Mouse (Mus musculus): Measurements from ENCODE around the gene Park7.
A peak's percentile ranks its signal among the peaks of the same experiment; 100 is the strongest.
"Not testable (repeated sequence)": the region's sequence is repeated elsewhere in the genome, so short reads cannot be mapped to it uniquely, and the experiment has no call there.

Gene Park7

DNA sequence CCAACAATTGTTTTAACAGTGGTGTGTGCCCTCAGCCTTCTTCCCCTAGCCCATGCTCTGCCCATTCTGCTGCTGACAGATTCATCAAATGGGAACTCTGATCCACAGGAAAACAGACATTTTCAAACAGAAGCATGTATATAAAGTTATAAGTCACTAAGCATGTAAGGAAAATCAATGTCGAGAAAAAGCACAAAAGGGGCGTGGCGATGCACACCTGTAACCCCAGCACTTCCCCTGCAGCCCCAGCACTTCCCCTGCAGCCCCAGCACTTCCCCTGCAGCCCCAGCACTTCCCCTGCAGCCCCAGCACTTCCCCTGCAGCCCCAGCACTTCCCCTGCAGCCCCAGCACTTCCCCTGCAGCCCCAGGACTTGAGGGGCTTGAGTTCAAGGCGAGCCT is 39.8 kb downstream of the Park7 start:
- DNase-seq (ENCODE audit: low read depth) = not testable (repeated sequence)

DNA sequence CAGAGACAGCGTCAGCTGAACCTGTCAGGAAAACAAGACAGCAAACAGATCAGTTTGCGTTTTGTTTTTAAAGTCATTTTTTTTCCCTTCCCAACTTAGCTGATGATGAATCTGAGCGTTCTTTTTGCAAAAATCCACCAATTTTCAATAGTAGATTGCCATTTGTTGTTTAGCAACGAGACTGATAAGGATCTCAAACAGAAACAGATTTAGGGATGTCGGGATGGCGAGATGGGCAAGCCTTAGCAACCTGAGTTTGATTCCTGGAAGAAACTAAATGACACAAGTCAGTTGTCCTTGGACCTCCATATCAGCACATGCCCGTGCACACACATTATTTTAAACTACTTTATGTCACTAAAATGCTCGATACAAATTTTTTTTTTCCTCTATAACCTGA is 41.6 kb downstream of the Park7 start:
- DNase-seq (ENCODE audit: low read depth) = no peak

DNA sequence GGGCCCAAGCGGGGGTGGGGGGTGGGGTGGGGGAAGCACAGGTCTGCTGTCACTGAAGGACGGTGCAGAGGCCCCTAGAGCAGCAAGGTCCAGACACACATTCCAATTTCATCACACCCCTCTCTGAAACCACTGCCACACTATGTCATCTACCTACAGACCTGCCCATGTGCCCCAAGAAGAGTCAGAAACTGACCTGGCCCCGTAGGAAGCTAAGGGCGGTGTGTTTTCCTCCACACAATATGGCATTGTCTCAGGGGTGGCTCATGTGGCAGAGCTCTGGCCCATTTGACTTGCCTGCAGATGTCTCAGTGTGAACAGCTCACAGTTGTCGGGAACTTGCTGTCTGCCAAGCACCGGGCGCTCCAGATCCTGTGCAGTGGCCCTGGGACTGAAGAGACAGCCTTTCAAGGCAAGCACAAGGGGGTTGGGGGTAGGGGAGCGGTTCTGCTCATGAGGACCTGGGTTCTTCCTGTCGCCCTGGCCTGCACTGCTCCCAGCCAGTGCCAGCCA is 42.0 kb downstream of the Park7 start:
- no peak for DNase-seq (ENCODE audit: low read depth)

DNA sequence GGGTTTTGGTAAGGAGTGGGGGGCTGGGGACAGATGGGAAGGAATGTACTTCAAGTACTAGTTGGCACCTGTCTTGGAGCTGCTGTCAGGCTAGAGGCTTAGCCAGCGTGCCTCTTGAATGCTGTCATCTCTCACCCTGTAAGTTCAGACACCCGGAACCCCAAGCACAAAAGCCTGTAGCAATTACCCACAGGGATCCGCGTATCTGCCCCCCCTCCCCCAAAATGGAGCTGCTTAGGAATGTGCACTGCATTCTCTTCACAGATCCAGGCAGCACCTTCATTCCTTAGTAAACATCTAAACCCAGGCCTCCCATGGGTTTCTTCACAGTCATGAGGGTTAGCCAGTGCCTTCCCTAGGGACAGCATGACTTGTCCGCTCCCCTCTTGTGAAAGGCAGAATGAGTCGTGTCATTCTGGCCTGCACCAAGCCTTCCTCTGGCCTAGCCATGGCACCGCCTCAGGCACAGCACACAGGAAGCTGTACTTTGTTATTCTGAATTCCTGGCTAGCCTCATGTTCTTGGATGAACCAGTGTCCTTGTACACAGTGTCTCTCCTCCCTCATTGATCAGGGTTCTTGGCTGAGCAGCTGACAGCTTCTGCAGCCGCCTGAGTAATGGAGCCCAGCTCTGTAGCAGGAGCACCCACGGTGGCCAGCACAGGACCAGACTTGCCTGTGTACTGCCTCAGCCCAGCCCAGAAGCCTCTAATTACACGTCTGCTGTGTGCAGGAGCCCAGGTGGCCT is 42.7 kb downstream of the Park7 start:
- no peak for DNase-seq (ENCODE audit: low read depth)

DNA sequence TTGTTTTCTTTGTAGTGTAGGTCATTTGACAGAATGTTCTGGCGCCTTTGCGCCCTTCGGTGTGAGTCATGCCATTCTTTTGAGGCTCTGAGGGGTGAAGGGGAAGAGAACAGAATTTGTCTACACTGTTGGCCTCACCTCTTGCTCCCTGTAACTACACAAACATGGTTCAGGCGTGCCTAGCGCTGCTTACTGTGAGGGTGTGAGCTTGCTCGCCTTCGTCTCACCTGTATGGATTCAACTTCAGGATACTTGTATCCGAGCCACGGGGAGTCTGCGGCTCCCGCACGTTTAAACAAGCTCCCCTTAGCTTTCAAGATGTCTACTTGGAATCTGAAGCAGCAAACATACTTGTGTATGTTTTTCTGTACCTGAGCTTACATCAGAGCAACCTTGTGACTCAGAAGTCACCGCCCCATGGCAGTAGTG is 43.3 kb downstream of the Park7 start:
- no peak for DNase-seq (ENCODE audit: low read depth)

DNA sequence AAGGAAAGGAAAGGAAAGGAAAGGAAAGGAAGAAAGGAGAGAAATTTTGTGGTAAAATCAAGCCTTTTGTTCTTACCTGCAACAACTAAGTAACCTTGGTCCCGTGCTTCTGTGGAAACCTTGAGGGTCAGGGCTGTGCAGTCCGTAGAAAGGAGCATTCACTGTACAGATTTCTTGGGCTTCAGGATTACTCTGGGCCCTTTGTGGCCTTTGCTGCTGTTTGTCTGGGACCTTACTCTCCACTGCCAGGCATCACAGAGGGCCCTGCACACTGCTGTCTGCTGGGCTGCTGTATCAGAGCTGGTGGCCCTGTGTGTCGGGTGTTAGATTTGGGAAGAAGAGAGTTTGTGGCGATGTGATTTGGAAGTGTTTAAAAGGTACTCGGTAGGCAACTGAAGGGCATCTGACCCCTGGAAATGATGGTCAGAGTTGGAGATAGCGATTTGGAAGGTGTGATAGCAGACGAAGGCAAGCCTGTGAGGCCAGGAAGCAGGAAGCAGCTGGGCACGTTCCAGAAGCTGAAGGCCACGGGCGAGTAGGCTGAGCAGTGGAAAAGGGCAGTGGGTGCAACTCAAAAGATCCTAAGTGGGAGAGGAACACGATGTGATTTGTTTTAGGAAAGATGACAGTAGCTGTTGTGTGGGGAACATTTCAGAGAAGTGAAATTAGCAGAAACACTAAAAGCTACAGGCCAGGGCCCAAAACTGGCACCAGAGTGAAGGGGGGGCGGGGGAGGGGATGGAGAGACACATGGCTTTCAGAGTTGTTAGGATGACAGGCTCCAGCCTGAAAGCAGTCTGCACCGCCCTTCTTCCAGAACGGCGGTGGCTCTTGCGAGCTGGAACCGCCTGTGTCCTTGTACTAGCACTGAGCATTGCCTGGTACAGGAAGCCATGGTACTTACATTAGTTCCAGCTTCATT is 44.7 kb downstream of the Park7 start:
- no peak for DNase-seq (ENCODE audit: low read depth)

DNA sequence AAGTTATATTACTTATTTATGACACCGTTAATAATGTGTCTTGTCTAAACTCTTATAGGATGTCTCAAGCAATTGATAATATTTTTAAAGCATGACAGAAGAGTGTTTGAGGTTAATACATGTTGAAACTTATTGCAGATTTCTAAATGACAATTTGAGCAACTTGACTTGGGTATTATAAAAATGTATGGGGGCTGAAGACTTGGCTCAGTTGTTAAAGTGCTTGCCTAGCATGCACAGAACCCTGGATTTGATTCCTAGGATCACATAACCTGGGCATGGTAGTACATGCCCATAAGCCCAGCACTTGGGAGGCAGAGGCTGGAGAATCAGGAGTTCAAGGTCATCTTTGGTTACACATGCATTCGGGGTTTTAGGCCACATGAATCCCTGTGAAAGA is 45.4 kb downstream of the Park7 start:
- DNase-seq (ENCODE audit: low read depth) = no peak

DNA sequence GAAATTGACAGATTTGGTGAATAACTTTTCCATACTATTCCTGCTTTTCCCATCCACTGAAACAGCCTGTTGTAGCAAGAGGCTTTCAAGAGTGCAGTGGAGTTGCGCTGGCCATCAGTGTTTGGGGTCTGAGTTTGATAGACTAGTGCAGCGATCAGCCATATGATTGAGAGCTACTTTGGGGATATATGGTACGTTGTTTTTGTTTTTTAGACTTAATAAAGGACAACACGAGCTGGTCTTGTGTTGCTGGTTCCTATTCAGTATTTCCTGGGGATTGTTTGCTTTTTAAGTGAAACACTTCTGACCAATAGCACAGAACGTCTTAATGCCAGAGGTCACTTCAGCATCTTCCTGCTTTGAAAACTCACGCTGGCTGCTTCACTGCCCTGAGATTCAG is 46.1 kb downstream of the Park7 start:
- DNase-seq (ENCODE audit: low read depth) = no peak

DNA sequence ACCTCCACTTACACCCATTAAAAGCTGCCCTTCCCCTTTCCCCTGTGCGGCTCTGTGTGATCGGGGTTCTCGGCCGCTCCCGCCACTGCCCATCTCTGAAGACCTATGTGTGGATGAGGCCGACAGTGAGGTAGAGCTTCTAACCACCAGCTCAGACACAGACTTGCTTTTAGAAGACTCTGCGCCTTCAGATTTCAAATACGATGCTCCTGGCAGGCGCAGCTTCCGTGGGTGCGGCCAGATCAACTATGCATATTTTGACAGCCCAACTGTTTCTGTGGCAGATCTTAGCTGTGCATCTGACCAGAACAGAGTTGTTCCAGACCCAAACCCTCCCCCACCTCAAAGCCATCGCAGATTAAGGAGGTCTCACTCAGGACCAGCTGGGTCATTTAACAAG is 47.7 kb downstream of the Park7 start:
- no peak for DNase-seq (ENCODE audit: low read depth)

DNA sequence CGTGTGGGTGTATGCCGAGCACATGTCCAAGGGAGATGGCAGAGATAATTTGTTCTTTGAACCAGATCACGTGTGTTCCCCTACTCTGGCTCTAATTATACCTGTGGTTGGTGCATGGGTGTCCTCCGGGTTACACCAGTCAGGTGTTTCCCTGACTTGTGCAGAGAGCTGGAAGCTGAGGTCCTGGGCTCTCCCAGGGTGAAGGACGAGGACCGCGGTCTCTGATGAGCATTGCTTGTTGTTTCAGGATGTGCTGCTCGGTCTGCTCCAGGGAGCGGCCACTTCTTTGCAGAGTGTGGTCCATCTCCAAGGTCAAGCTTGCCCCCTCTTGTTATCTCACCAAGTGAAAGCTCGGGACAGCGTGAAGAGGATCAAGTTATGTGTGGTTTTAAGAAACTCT is 48.2 kb downstream of the Park7 start:
- DNase-seq (ENCODE audit: low read depth) = no peak

DNA sequence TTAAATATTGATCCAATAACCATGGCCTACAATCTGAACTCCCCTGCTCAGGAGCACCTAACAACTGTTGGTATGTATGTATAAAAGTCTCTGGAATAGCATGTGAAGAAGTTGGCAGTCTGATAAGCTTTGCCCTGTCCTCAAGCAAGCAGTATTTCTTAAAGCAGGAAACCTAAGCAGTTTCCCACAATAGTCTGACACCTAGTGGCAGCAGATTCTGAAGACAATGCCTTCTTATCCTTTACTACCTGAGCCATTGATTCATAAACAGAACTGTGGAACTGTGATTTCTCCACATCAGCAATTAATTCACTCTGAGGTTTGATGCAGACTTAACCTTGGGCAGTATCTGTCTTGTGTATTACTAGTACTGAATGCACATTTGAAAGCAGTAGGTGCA is 48.9 kb downstream of the Park7 start:
- DNase-seq (ENCODE audit: low read depth) = peak; percentile 60

DNA sequence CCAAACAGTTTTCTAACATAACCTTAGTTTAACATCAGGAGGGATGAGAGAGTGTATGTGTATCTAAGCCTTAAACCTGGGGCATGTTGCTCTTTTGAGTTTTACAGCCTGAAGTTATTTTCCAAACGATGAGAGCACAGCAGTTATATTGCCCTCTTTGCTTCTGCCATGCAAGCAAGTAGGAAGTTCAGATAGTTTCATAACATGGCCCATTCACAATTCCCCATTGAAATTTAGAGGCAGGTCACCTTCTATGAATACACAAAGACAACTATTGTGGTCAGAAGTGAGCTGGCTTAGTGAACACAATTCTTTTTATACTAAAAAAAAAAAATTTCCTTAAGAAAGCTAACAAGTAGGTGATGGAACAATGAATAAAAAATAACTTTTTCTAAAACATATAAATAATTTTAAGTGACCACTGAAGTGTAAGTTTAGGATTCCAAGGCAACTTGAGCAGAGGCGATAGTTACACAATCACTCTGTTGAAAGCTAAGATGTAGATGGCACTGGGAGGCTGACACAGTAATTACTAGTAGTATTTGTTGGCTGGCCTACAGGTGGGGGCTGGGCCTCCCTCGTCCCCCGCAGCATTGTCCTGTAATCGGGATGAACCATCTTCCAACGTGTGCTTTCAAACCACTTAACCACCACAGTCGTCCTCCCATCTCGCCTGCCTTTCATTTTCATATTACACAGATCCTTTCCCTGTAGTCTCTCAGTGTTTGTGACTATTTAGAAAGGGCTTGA is 51.4 kb downstream of the Park7 start:
- DNase-seq (ENCODE audit: low read depth) = no peak

DNA sequence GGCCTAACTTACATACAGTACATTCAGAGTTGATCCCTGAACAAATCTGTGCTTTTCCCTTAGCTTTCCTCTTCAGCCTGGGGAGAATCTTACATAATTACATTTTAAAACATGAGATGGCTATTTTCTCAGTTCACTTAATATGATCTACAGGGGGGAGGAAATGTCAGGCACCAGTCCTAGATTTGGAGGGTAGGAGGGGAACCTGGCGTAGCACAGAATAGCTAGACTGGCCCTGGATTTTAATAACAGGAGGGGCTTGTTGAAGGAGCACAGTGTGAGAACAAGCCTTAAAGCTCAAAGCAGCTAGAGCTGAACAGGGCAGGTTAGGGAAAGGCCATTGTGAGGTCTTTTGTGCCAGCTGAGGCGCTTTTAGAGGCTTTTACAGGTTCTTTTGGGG is 53.1 kb downstream of the Park7 start:
- no peak for DNase-seq (ENCODE audit: low read depth)

DNA sequence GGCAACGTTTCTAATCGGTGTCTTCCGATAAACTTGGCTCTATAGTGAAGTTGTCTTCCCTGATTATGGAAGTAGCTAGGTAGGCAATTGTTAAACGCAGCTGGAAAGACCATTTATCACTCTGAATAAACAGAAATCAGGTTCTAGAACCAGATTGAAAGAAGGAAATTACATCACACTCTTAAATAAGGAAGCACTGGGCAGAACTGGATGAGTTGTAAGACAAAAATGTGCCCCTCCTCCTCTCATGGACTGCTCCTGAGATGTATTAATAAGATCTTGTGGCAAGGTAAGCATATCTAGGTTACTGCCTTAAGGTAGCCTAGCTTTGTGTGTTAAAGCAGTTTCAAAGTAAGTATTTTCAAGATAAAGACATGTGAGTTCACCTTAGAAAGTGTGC is 53.7 kb downstream of the Park7 start:
- DNase-seq (ENCODE audit: low read depth) = no peak

DNA sequence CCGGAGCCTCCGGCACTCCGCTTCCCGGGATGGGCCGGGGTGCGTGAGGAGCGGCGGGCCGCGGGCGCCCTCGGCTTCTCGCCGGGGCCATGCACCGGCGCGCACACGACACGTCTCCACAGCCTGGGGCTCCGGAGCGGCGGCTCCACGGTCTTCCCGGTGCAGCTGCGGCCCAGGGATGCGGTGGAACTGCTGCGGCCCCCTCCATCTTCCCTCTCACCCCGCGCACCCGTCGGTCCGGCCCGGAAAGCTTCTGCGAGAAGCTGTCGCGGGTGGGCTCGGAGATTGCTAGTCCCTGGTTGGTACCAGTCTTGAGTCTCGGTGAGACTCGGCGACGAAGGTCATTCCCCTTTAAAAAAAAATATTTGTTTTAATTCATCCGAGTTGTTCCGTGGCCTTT is 58.9 kb downstream of the Park7 start:
- DNase-seq (ENCODE audit: low read depth) = peak; percentile 44

DNA sequence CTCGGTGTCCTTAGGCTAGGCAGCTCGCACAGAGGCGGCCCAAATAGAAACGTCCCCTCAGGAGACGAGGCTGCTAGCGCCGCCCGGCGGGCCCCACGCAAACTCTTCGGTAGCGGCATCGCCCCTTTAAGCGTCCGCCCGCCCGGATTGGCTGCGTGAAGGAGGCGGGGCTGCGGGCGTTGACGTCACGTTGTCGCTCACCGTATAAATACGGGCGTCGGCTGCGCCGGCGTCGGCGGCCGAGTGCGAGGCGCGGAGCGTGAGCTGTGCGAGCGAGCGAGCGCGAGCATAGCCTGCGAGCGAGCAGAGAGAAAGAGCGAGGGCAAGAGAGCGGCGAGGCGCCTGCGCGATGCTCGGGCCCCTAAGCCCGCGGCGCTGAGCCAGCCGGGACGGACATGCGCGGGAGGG is 59.4 kb downstream of the Park7 start:
- peak; percentile 98 for DNase-seq (ENCODE audit: low read depth)

DNA sequence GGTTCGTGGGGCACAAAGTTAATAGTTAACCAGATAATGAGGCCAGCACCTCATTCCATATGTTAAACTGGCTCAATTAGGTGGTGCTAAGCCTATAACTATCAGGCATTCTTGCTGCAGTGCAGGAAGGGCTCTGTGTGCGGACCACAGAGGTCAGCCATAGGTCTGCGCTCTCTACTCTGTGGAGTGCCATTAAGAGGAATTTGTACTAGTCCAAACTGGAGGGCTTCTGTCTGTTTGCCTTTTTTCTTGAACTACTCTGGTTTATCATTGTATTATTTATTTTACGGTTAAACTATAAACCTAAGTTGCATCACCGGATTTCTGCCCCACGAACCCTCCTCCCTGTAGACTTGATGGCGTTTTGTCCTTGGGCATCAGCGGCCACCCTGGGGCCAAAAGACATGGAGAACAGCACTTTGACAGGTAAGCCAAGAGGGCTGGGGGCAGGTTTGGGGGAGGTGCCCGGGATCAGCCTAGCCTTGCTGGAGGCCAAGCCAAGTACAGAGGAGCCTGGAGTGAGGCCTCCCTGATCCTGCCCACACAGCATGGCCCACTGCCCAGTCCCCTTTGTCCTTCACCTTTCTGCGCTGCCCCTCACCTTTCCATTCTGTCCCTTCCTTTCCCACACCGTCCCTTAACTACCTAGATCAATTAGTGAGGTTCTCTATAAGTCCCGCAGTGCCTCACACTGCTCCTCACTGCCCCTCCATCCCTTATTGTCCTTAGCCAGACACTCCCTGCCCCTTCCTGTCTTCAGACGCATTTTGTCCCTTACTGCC is 60.4 kb downstream of the Park7 start, which contains the start of gene Errfi1:
Gene Errfi1, plus strand, starts transcription at position 240 of the 782 bp plus-strand sequence.
- peak; percentile 20 for DNase-seq (ENCODE audit: low read depth)

DNA sequence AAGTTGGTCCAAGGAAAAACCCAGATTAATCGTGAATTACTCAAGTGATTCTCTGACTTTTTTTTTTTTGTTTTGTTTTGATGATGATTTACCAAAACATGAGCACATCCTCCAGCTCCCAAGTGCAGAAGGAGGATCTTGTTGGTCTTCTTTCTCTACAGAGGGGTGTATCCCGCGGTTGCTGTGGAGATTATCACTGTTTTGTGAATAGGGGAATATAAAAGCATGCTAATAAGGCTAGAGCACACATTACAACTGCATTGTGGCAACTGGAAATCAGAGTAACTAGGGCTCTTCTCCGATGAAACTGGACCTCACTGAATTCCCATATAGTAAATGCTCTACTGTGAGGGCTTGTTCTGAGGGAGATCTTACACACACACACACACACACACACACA is 61.8 kb downstream of the Park7 start:
- DNase-seq (ENCODE audit: low read depth) = no peak

DNA sequence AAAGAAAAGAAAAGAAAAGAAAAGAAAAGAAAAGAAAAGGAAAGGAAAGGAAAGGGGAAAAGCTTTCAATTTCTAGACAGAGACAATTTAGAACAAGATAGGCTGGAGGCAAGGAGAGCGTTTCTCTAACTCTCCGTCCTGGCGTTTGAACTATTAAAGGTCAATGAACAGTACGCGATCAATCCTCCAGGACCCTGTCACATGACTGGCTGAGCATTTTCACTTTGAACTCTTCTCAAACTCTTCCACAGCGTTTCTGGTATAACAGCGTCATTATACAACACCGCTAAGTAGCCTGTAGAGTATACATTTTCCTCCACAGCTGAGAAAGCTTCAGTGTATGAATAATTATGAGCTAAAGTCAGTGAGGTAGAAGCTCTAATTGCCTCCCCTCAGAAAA is 62.2 kb downstream of the Park7 start:
- DNase-seq (ENCODE audit: low read depth) = no peak

DNA sequence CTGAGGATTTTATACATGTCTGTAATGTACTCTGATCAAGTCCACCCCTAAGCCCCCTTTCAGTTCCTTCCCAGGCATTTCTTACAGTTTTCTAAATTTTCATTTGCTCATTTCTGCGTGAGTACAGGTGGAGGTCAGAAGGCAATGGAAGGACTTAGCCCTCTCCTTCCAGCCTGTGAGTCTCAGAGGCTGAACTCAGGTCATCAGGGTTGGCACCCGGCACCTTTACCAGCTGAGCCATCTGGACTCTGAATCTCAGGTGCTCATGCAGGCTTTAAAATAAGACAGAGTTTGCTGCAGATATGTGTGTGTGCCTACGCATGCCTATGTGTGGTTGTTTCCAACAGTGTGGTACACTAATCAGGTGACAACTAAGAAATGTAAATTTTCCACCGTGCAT is 63.3 kb downstream of the Park7 start:
- no peak for DNase-seq (ENCODE audit: low read depth)

DNA sequence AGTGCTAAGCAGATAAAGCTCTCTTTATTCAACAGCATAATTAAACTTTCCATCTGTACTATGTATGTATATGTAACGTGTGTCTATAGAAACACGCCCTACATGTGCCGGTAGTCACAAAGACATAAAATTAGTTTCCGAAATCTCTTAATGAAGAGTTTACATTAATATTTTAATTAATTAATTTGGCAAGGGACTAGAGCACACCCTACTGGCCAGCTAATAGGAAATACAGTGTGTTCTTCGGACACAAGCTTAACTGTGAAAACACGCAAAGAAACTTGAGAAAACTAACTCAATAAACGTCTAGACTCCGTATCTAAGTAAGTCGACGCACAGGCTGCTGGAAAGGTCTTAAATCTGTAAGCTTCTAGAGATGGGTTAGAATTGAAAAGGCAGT is 64.3 kb downstream of the Park7 start:
- no peak for DNase-seq (ENCODE audit: low read depth)
